Mouse (Mus musculus) ES-E14 (cell line): ENCODE results near the gene Pabpc1l. TPM values are rescaled to one million over a fixed set of nuclear protein-coding genes. Genes with fewer than 3 reads are reported as not detected.

Experiments used
- DNase-seq: peaks from one replicate; pipeline ENCODE4 v3.0.0-alpha.2; 2013; ENCODE audit warnings: low read depth, low spot score
- H3K27ac ChIP-seq: 2 replicates; pipeline ENCODE4 v1.5.1; 2012; ENCODE audit warnings: low read depth, mild to moderate bottlenecking, low read length, moderate library complexity, mixed read lengths; ENCODE audit not compliant: poor library complexity, insufficient read depth, severe bottlenecking
- H3K36me3 ChIP-seq: 2 replicates; pipeline ENCODE4 v1.6.1; 2012; ENCODE audit warnings: mild to moderate bottlenecking, low read length, moderate library complexity, mixed read lengths; ENCODE audit not compliant: control insufficient read depth, poor library complexity, insufficient read depth, severe bottlenecking
- H3K4me1 ChIP-seq, 2 experiments: fragments of 150-350 bp in 1 of 2; sonication (generic) in 1 of 2; 2 replicates each; pipeline ENCODE4 v1.6.1; 2012; ENCODE audit warnings: low read length in 2 of 2, mild to moderate bottlenecking in 1 of 2, mixed read lengths in 1 of 2; ENCODE audit not compliant: control insufficient read depth in 2 of 2, insufficient read depth in 2 of 2, poor library complexity in 1 of 2
- H3K4me3 ChIP-seq, 2 experiments: fragments of 150-350 bp in 1 of 2; sonication (generic) in 1 of 2; 2 replicates each; pipeline ENCODE4 v1.5.1; 2012; ENCODE audit warnings: low read length in 2 of 2, low read depth in 1 of 2, mild to moderate bottlenecking in 1 of 2, mixed read lengths in 1 of 2; ENCODE audit not compliant: insufficient read depth in 1 of 2, poor library complexity in 1 of 2, severe bottlenecking in 1 of 2
- H3K9ac ChIP-seq: 2 replicates; pipeline ENCODE4 v1.6.1; 2012; ENCODE audit warnings: low read depth, mild to moderate bottlenecking, low read length, mixed read lengths; ENCODE audit not compliant: poor library complexity, insufficient read depth, severe bottlenecking
- H3K9me3 ChIP-seq: fragments of 150-350 bp; sonication (generic); 2 replicates; pipeline ENCODE4 v1.6.1; 2012; ENCODE audit warnings: low read depth, mild to moderate bottlenecking, low read length; ENCODE audit not compliant: control insufficient read depth, insufficient read depth
- CHD2 ChIP-seq: IDR thresholded peaks from 2 replicates; pipeline ENCODE4 v1.6.1; 2014; ENCODE audit warnings: mild to moderate bottlenecking, low read depth, low read length, inconsistent platforms
- HCFC1 ChIP-seq: IDR thresholded peaks from 2 replicates; pipeline ENCODE4 v1.6.1; 2012; ENCODE audit warnings: low read length, inconsistent platforms, borderline replicate concordance; ENCODE audit not compliant: insufficient read depth
- MAFK ChIP-seq: IDR thresholded peaks from 2 replicates; pipeline ENCODE4 v1.6.1; 2014; ENCODE audit warnings: mild to moderate bottlenecking, low read depth, low read length, inconsistent platforms; ENCODE audit not compliant: insufficient read depth
- ZC3H11A ChIP-seq: IDR thresholded peaks from 2 replicates; pipeline ENCODE4 v1.6.1; 2012; ENCODE audit warnings: low read depth, mild to moderate bottlenecking, inconsistent platforms, low read length, borderline replicate concordance
- ZNF384 ChIP-seq: IDR thresholded peaks from 2 replicates; pipeline ENCODE4 v1.6.1; 2012; ENCODE audit warnings: low read depth, low read length, inconsistent platforms
- in situ Hi-C, 2 experiments: fragments of 600-800 bp; cut with MboI; formaldehyde crosslinking; loops; one replicate each; pipeline ENCODE4 v1.15.1; 2025; ENCODE audit warnings: low sequenced_read_pairs in 2 of 2, inconsistent platforms in 1 of 2; ENCODE audit not compliant: unreplicated experiment in 2 of 2
- total RNA-seq: library from RNA; depleted of rRNA; stranded (reverse); fragments of 300-350 nt; gene quantifications from 2 replicates; pipeline ENCODE4 v1.2.3, GENCODE M21; 2012; rRNA removed

The Pabpc1l gene
- total RNA-seq, 1 experiment, result not detected

DNA sequence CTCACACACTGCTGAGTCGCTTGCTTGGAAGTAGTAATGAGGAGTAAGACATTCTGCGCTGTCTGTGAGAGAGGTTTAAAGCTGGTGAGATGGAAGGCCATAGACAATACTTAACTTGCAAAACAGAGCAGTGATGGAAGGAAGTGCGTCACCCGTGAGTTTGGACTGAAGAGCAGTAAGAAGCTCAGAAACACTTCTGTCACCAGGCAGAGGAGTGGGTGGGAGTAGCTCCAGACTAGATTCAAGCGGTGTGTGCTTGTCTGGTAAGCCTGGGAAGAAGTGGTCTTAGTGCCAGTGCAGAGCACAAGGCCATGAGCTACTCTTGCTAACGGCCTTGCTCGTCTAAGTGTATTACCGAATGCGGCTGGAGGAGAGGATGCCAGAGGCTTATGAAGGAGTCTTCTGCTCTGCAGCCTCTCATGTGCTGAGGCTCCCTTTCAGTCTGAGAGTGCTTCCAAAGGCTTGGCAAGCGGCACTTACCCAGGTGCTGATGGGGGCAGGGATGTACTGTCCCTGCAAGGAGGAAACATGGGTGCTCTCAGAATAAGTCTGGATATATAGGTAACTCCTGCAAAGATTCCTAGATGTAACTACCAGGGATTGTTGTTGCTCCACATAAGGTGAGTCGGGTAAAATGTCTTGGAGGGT, 73.5 kb downstream of the Pabpc1l start:
- Histone ChIP-seq H3K36me3 (peaks cover 30% of the 10 kb centered on the region), H3K9me3 (no peaks in the 10 kb centered on the region), H3K4me1 (no peaks in the 10 kb centered on the region), H3K9ac (no peak overlapping the region), H3K4me3 (no peak overlapping the region), H3K27ac (no peak overlapping the region)
- no peak for DNase-seq
- TF ChIP-seq MAFK (no peak), HCFC1 (no peak), ZNF384 (no peak), CHD2 (no peak), ZC3H11A (no peak)
- in situ Hi-C loops, result no loop called here

Other genes starting within 250 kb of the Pabpc1l start
- 0.26 and 0.27 TPM in 2 replicates for gene Ccn5, start 204.6 kb upstream of the Pabpc1l start, total RNA-seq
- not detected in 2 replicates for gene Kcnk15, start 171.8 kb upstream of the Pabpc1l start, total RNA-seq
- gene Rims4, start 106.8 kb upstream of the Pabpc1l start, total RNA-seq, result 0.98 and 1.5 TPM in 2 replicates
- gene Ywhab, start 30.5 kb upstream of the Pabpc1l start, total RNA-seq, result 44.3 and 65.9 TPM in 2 replicates
- gene Stk4, start 44.9 kb downstream of the Pabpc1l start, total RNA-seq, result 51.1 and 58.5 TPM in 2 replicates
- gene Tomm34, start 45.7 kb downstream of the Pabpc1l start, total RNA-seq, result 40.8 and 41.5 TPM in 2 replicates
- 0.80 and 0.90 TPM in 2 replicates for gene Kcns1, start 145.7 kb downstream of the Pabpc1l start, total RNA-seq
- gene Wfdc5, start 157.3 kb downstream of the Pabpc1l start, total RNA-seq, result not detected in 2 replicates
- gene Wfdc12, start 165.2 kb downstream of the Pabpc1l start, total RNA-seq, result not detected in 2 replicates
- 4.4 and 11.9 TPM in 2 replicates for gene Wfdc15a, start 174.7 kb downstream of the Pabpc1l start, total RNA-seq
- not detected in 2 replicates for gene Wfdc15b, start 196.2 kb downstream of the Pabpc1l start, total RNA-seq
- not detected in 2 replicates for gene Svs2, start 213.0 kb downstream of the Pabpc1l start, total RNA-seq
- gene Svs3b, start 231.2 kb downstream of the Pabpc1l start, total RNA-seq, result not detected in 2 replicates